Mouse (Mus musculus) myocyte (in vitro differentiated cells): ENCODE measurements around the gene Tsnax. TPM values are rescaled to one million over a fixed set of nuclear protein-coding genes. Genes with fewer than 3 reads are reported as not detected.

Experiments
- H3K27me3 ChIP-seq: one replicate; pipeline ENCODE4 v1.6.1; 2011; ENCODE audit not compliant: control insufficient read depth, insufficient read depth, insufficient read length
- H3K36me3 ChIP-seq: one replicate; pipeline ENCODE4 v1.6.1; 2011; ENCODE audit not compliant: control insufficient read depth, insufficient read depth
- H3K4me2 ChIP-seq: one replicate; pipeline ENCODE4 v1.6.1; 2011; ENCODE audit warnings: low read depth, control low read depth
- H3K4me3 ChIP-seq: one replicate; pipeline ENCODE4 v1.5.1; 2011; ENCODE audit warnings: mild to moderate bottlenecking, control low read depth, moderate library complexity
- H3K79me2 ChIP-seq: one replicate; pipeline ENCODE4 v1.6.1; 2011; ENCODE audit not compliant: control insufficient read depth, insufficient read depth
- H3ac ChIP-seq: one replicate; pipeline ENCODE4 v1.6.1; 2011; ENCODE audit not compliant: control insufficient read depth, insufficient read length
- CEBPB ChIP-seq: IDR thresholded peaks from 2 replicates; pipeline ENCODE4 v1.6.1; 2011; ENCODE audit warnings: mild to moderate bottlenecking, moderate library complexity; ENCODE audit not compliant: poor library complexity, insufficient read depth, severe bottlenecking
- E2F4 ChIP-seq: IDR thresholded peaks from one replicate; pipeline ENCODE4 v1.6.1; 2011; ENCODE audit warnings: mild to moderate bottlenecking, control low read depth, moderate library complexity; ENCODE audit not compliant: insufficient read depth
- MAX ChIP-seq: IDR thresholded peaks from one replicate; pipeline ENCODE4 v1.6.1; 2011; ENCODE audit warnings: low read depth, mild to moderate bottlenecking, control low read depth
- MYOD1 ChIP-seq, 3 experiments: IDR thresholded peaks; one replicate each; pipeline ENCODE4 v1.6.1; 2011; ENCODE audit warnings: control low read depth in 2 of 3, low read depth in 2 of 3, mild to moderate bottlenecking in 2 of 3, moderate library complexity in 1 of 3; ENCODE audit not compliant: insufficient read length in 2 of 3, control insufficient read depth in 1 of 3
- MYOG ChIP-seq, 3 experiments: IDR thresholded peaks; one replicate each; pipeline ENCODE4 v1.6.1; 2011; ENCODE audit warnings: control low read depth in 2 of 3, low read depth in 2 of 3, mild to moderate bottlenecking in 2 of 3; ENCODE audit not compliant: insufficient read length in 2 of 3, control insufficient read depth in 1 of 3, insufficient read depth in 1 of 3
- POLR2A ChIP-seq: IDR thresholded peaks from one replicate; pipeline ENCODE4 v1.6.1; 2011; ENCODE audit warnings: low read depth, mild to moderate bottlenecking, control low read depth, moderate library complexity; ENCODE audit not compliant: insufficient read length
- POLR2AphosphoS2 ChIP-seq: IDR thresholded peaks from one replicate; pipeline ENCODE4 v1.6.1; 2011; ENCODE audit warnings: low read depth, control low read depth; ENCODE audit not compliant: insufficient read length
- REST ChIP-seq: IDR thresholded peaks from one replicate; pipeline ENCODE4 v1.6.1; 2011; ENCODE audit warnings: mild to moderate bottlenecking, control low read depth, moderate library complexity; ENCODE audit not compliant: insufficient read depth, insufficient read length
- SRF ChIP-seq: IDR thresholded peaks from one replicate; pipeline ENCODE4 v1.6.1; 2011; ENCODE audit warnings: low read depth; ENCODE audit not compliant: control insufficient read depth, insufficient read length
- TCF12 ChIP-seq: IDR thresholded peaks from one replicate; pipeline ENCODE4 v1.6.1; 2011; ENCODE audit warnings: mild to moderate bottlenecking, control low read depth; ENCODE audit not compliant: poor library complexity, insufficient read depth, severe bottlenecking
- TCF3 ChIP-seq: IDR thresholded peaks from one replicate; pipeline ENCODE4 v1.6.1; 2011; ENCODE audit warnings: low read depth, control low read depth; ENCODE audit not compliant: insufficient read length
- USF1 ChIP-seq: IDR thresholded peaks from one replicate; pipeline ENCODE4 v1.6.1; 2011; ENCODE audit warnings: low read depth, mild to moderate bottlenecking, control low read depth, moderate library complexity
- polyA plus RNA-seq: library from polyadenylated mRNA; unstranded; fragments of >200 nt; fragmentation: generic; extraction: Trizol; gene quantifications from one replicate; pipeline ENCODE4 v1.2.1, GENCODE M21; 2012; ENCODE audit warnings: missing spikeins

The Tsnax gene
- polyA plus RNA-seq, 1 experiment, result 59.9 TPM

GRCm38 (mm10) chr8:124973221-124973620, 39.6 kb upstream of the Tsnax start:
- no peak overlapping the region for H3ac ChIP-seq
- H3K4me3 ChIP-seq, result no peak overlapping the region
- no peaks in the 10 kb centered on the region for H3K79me2 ChIP-seq
- TF ChIP-seq MAX (no peak), REST (no peak), MYOG (IDR thresholded peaks at IDR 0.05; ENCODE audit: control insufficient read depth in 1 of 3, insufficient read depth in 1 of 3, insufficient read length in 2 of 3, low read depth in 2 of 3) (no peak), SRF (no peak), POLR2A (no peak)
- H3K4me2 ChIP-seq, result no peak overlapping the region
- no peaks in the 10 kb centered on the region for H3K27me3 ChIP-seq
- H3K36me3 ChIP-seq, result no peaks in the 10 kb centered on the region

- no peak overlapping the region for H3ac ChIP-seq
- H3K4me3 ChIP-seq, result no peak overlapping the region
- no peaks in the 10 kb centered on the region for H3K27me3 ChIP-seq
- no peaks in the 10 kb centered on the region for H3K36me3 ChIP-seq
- H3K4me2 ChIP-seq, result no peak overlapping the region
- TF ChIP-seq USF1, result no peak
- no peaks in the 10 kb centered on the region for H3K79me2 ChIP-seq
Observed at GRCm38 (mm10) chr8:124974254-124974653, 38.5 kb upstream of the Tsnax start.

- H3K4me3 ChIP-seq, result no peak overlapping the region
- TF ChIP-seq CEBPB (no peak), USF1 (no peak), TCF12 (no peak), POLR2AphosphoS2 (no peak), TCF3 (no peak), MYOG (IDR thresholded peaks at IDR 0.05; ENCODE audit: control insufficient read depth in 1 of 3, insufficient read depth in 1 of 3, insufficient read length in 2 of 3, low read depth in 2 of 3) (no peak), E2F4 (no peak), POLR2A (no peak), MYOD1 (IDR thresholded peaks at IDR 0.05; ENCODE audit: control insufficient read depth in 1 of 3, insufficient read length in 2 of 3, low read depth in 2 of 3) (no peak), SRF (no peak), REST (no peak), MAX (no peak)
- no peak overlapping the region for H3ac ChIP-seq
- H3K27me3 ChIP-seq, result no peaks in the 10 kb centered on the region
- H3K79me2 ChIP-seq, result no peaks in the 10 kb centered on the region
- no peak overlapping the region for H3K4me2 ChIP-seq
- H3K36me3 ChIP-seq, result no peaks in the 10 kb centered on the region
Observed at GRCm38 (mm10) chr8:124976211-124976610, 36.6 kb upstream of the Tsnax start.

GRCm38 (mm10) chr8:124978026-124978425, 34.8 kb upstream of the Tsnax start:
- Histone ChIP-seq H3K79me2 (no peaks in the 10 kb centered on the region), H3K4me3 (no peak overlapping the region), H3K27me3 (no peaks in the 10 kb centered on the region), H3ac (no peak overlapping the region), H3K36me3 (no peaks in the 10 kb centered on the region), H3K4me2 (no peak overlapping the region)
- TF ChIP-seq MYOD1 (IDR thresholded peaks at IDR 0.05; ENCODE audit: control insufficient read depth in 1 of 3, insufficient read length in 2 of 3, low read depth in 2 of 3) (no peak), POLR2A (no peak), CEBPB (no peak), E2F4 (no peak), REST (no peak), TCF3 (no peak), TCF12 (no peak), POLR2AphosphoS2 (no peak), SRF (no peak), MYOG (IDR thresholded peaks at IDR 0.05; ENCODE audit: control insufficient read depth in 1 of 3, insufficient read depth in 1 of 3, insufficient read length in 2 of 3, low read depth in 2 of 3) (no peak), MAX (no peak), USF1 (no peak)

- H3K4me2 ChIP-seq, result no peak overlapping the region
- no peaks in the 10 kb centered on the region for H3K36me3 ChIP-seq
- no peak overlapping the region for H3ac ChIP-seq
- TF ChIP-seq REST, result no peak
- TF ChIP-seq TCF12, result no peak
- TF ChIP-seq TCF3, result no peak
- no peak for TF ChIP-seq CEBPB
- TF ChIP-seq MYOG (IDR thresholded peaks at IDR 0.05; ENCODE audit: control insufficient read depth in 1 of 3, insufficient read depth in 1 of 3, insufficient read length in 2 of 3, low read depth in 2 of 3), result no peak
- no peak for TF ChIP-seq E2F4
- no peak for TF ChIP-seq POLR2AphosphoS2
- TF ChIP-seq MYOD1 (IDR thresholded peaks at IDR 0.05; ENCODE audit: control insufficient read depth in 1 of 3, insufficient read length in 2 of 3, low read depth in 2 of 3), result no peak
- TF ChIP-seq SRF, result no peak
- TF ChIP-seq MAX, result no peak
- no peak for TF ChIP-seq USF1
- TF ChIP-seq POLR2A, result no peak
- H3K4me3 ChIP-seq, result no peak overlapping the region
- H3K27me3 ChIP-seq, result no peaks in the 10 kb centered on the region
- H3K79me2 ChIP-seq, result no peaks in the 10 kb centered on the region
Observed at GRCm38 (mm10) chr8:124980036-124980435, 32.8 kb upstream of the Tsnax start.
